Mouse (Mus musculus): ENCODE data around the gene Tcf3. TPM values are rescaled to one million over a fixed set of nuclear protein-coding genes. Genes with fewer than 3 reads are reported as not detected.

Tcf3 gene
- total RNA-seq, 2 experiments from 2014 or later, result 33.8 to 48.4 TPM

DNA sequence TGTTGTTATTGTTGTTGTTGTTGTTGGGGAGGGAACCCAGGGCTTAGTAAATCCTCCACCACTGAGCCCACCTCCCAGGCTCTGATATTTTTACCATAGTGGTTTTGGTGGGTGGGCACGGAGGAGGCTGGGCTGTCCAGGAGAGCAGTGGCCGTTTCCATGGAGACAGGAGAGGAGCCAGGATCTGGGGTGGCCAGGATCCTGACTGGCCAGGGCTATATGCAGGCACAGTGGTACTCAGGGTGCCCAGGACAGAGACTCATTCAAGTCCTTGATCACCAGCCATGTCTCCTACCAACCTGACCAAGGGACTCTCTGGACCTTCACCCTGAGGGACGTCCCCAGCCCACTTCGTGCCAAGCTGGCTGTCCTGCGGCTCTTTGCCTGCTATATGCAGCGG lies 69.7 kb downstream of the Tcf3 start:
- ATAC-seq (replicated peaks; ENCODE audit: poor library complexity, severe bottlenecking), result no peak

Other genes starting within 250 kb of the Tcf3 start
- 52.6 and 53.1 TPM in 2 replicates for gene Mum1, start 207.2 kb downstream of the Tcf3 start, total RNA-seq (2014; fragmentation: Nextera tagmentation)
- 30.6 and 31.0 TPM in 2 replicates for gene Mum1, start 207.2 kb downstream of the Tcf3 start, total RNA-seq (2017)
- gene Ndufs7, start 184.5 kb downstream of the Tcf3 start, total RNA-seq (2014; fragmentation: Nextera tagmentation), result 109 and 191 TPM in 2 replicates
- 97.9 and 124 TPM in 2 replicates for gene Ndufs7, start 184.5 kb downstream of the Tcf3 start, total RNA-seq (2017)
- gene Gamt, start 172.6 kb downstream of the Tcf3 start, total RNA-seq (2014; fragmentation: Nextera tagmentation), result 4.8 and 6.9 TPM in 2 replicates
- 3.1 and 5.7 TPM in 2 replicates for gene Gamt, start 172.6 kb downstream of the Tcf3 start, total RNA-seq (2017)
- 128 and 145 TPM in 2 replicates for gene Dazap1, start 172.2 kb downstream of the Tcf3 start, total RNA-seq (2014; fragmentation: Nextera tagmentation)
- gene Dazap1, start 172.2 kb downstream of the Tcf3 start, total RNA-seq (2017), result 154 and 157 TPM in 2 replicates
- 3,725 and 3,829 TPM in 2 replicates for gene Rps15, start 141.2 kb downstream of the Tcf3 start, total RNA-seq (2014; fragmentation: Nextera tagmentation)
- gene Rps15, start 141.2 kb downstream of the Tcf3 start, total RNA-seq (2017), result 2,646 and 2,810 TPM in 2 replicates
- not detected in 2 replicates for gene Apc2, start 137.7 kb downstream of the Tcf3 start, total RNA-seq (2014; fragmentation: Nextera tagmentation)
- not detected in 2 replicates for gene Apc2, start 137.7 kb downstream of the Tcf3 start, total RNA-seq (2017)
- gene 2310011J03Rik, start 113.1 kb downstream of the Tcf3 start, total RNA-seq (2014; fragmentation: Nextera tagmentation), result 35.2 and 45.0 TPM in 2 replicates
- gene 2310011J03Rik, start 113.1 kb downstream of the Tcf3 start, total RNA-seq (2017), result 16.4 and 17.4 TPM in 2 replicates
- 6.7 and 7.2 TPM in 2 replicates for gene Pcsk4, start 104.1 kb downstream of the Tcf3 start, total RNA-seq (2014; fragmentation: Nextera tagmentation)
- gene Pcsk4, start 104.1 kb downstream of the Tcf3 start, total RNA-seq (2017), result 0.98 and 1.6 TPM in 2 replicates
- gene Reep6, start 103.7 kb downstream of the Tcf3 start, total RNA-seq (2014; fragmentation: Nextera tagmentation), result 0.11 and 0.60 TPM in 2 replicates
- 0.22 and 2.7 TPM in 2 replicates for gene Reep6, start 103.7 kb downstream of the Tcf3 start, total RNA-seq (2017)
- not detected in 2 replicates for gene Adamtsl5, start 85.2 kb downstream of the Tcf3 start, total RNA-seq (2014; fragmentation: Nextera tagmentation)
- not detected in 2 replicates for gene Adamtsl5, start 85.2 kb downstream of the Tcf3 start, total RNA-seq (2017)
- not detected in 2 replicates for gene Plk5, start 77.2 kb downstream of the Tcf3 start, total RNA-seq (2014; fragmentation: Nextera tagmentation)
- not detected in 2 replicates for gene Plk5, start 77.2 kb downstream of the Tcf3 start, total RNA-seq (2017)
- 0.67 and 3.6 TPM in 2 replicates for gene Mex3d, start 46.0 kb downstream of the Tcf3 start, total RNA-seq (2014; fragmentation: Nextera tagmentation)
- 2.1 and 2.2 TPM in 2 replicates for gene Mex3d, start 46.0 kb downstream of the Tcf3 start, total RNA-seq (2017)
- 85.0 and 105 TPM in 2 replicates for gene Mbd3, start 34.1 kb downstream of the Tcf3 start, total RNA-seq (2014; fragmentation: Nextera tagmentation)
- gene Mbd3, start 34.1 kb downstream of the Tcf3 start, total RNA-seq (2017), result 94.1 and 106 TPM in 2 replicates
- 382 and 438 TPM in 2 replicates for gene Uqcr11, start 26.8 kb downstream of the Tcf3 start, total RNA-seq (2014; fragmentation: Nextera tagmentation)
- 172 and 277 TPM in 2 replicates for gene Uqcr11, start 26.8 kb downstream of the Tcf3 start, total RNA-seq (2017)
- not detected in 2 replicates for gene Onecut3, start 61.2 kb upstream of the Tcf3 start, total RNA-seq (2014; fragmentation: Nextera tagmentation)
- gene Onecut3, start 61.2 kb upstream of the Tcf3 start, total RNA-seq (2017), result not detected in 2 replicates
- 0.64 TPM in 1 of 2 replicates, not detected in the other for gene Atp8b3, start 105.5 kb upstream of the Tcf3 start, total RNA-seq (2014; fragmentation: Nextera tagmentation)
- gene Atp8b3, start 105.5 kb upstream of the Tcf3 start, total RNA-seq (2017), result not detected in 2 replicates
- 43.7 and 48.2 TPM in 2 replicates for gene Rexo1, start 127.9 kb upstream of the Tcf3 start, total RNA-seq (2014; fragmentation: Nextera tagmentation)
- gene Rexo1, start 127.9 kb upstream of the Tcf3 start, total RNA-seq (2017), result 17.5 and 28.8 TPM in 2 replicates
- 9.3 and 10.1 TPM in 2 replicates for gene Klf16, start 143.7 kb upstream of the Tcf3 start, total RNA-seq (2014; fragmentation: Nextera tagmentation)
- 2.8 and 6.8 TPM in 2 replicates for gene Klf16, start 143.7 kb upstream of the Tcf3 start, total RNA-seq (2017)
- 27.7 and 36.2 TPM in 2 replicates for gene Abhd17a, start 156.7 kb upstream of the Tcf3 start, total RNA-seq (2014; fragmentation: Nextera tagmentation)
- gene Abhd17a, start 156.7 kb upstream of the Tcf3 start, total RNA-seq (2017), result 24.2 and 33.5 TPM in 2 replicates
- 40.5 and 72.3 TPM in 2 replicates for gene Scamp4, start 169.2 kb upstream of the Tcf3 start, total RNA-seq (2014; fragmentation: Nextera tagmentation)
- gene Scamp4, start 169.2 kb upstream of the Tcf3 start, total RNA-seq (2017), result 10.7 and 11.4 TPM in 2 replicates
- 0.79 TPM in 1 of 2 replicates, not detected in the other for gene Adat3, start 169.2 kb upstream of the Tcf3 start, total RNA-seq (2014; fragmentation: Nextera tagmentation)
- gene Adat3, start 169.2 kb upstream of the Tcf3 start, total RNA-seq (2017), result 0.34 and 0.67 TPM in 2 replicates
- gene Gm49322, start 172.4 kb upstream of the Tcf3 start, total RNA-seq (2014; fragmentation: Nextera tagmentation), result 3.1 TPM in 1 of 2 replicates, not detected in the other
- 0.39 TPM in 1 of 2 replicates, not detected in the other for gene Gm49322, start 172.4 kb upstream of the Tcf3 start, total RNA-seq (2017)
- gene Csnk1g2, start 189.2 kb upstream of the Tcf3 start, total RNA-seq (2014; fragmentation: Nextera tagmentation), result 47.7 and 65.2 TPM in 2 replicates
- 112 and 127 TPM in 2 replicates for gene Csnk1g2, start 189.2 kb upstream of the Tcf3 start, total RNA-seq (2017)
- 26.1 and 34.6 TPM in 2 replicates for gene Btbd2, start 223.4 kb upstream of the Tcf3 start, total RNA-seq (2014; fragmentation: Nextera tagmentation)
- 13.3 and 34.8 TPM in 2 replicates for gene Btbd2, start 223.4 kb upstream of the Tcf3 start, total RNA-seq (2017)
- 49.2 and 63.3 TPM in 2 replicates for gene Mknk2, start 244.5 kb upstream of the Tcf3 start, total RNA-seq (2014; fragmentation: Nextera tagmentation)
- 37.7 and 58.0 TPM in 2 replicates for gene Mknk2, start 244.5 kb upstream of the Tcf3 start, total RNA-seq (2017)

Data from granulocyte monocyte progenitor cell, adult 5-6 weeks (primary cell).